Mouse (Mus musculus) thymus, adult 2 months (tissue): ENCODE measurements around the gene Gm12169.

ENCODE experiments used
- CTCF ChIP-seq: fragments of 200-500 bp; IDR thresholded peaks from 2 replicates; pipeline ENCODE4 v1.5.1; 2012; ENCODE audit warnings: mild to moderate bottlenecking, control low read depth, low read length, moderate library complexity, borderline replicate concordance; ENCODE audit not compliant: control insufficient read depth, poor library complexity, insufficient read depth; ENCODE audit errors: extremely low read depth
- POLR2A ChIP-seq: fragments of 200-500 bp; IDR thresholded peaks from 2 replicates; pipeline ENCODE4 v1.6.1; 2012; ENCODE audit warnings: mild to moderate bottlenecking, low read length, control low read depth, moderate library complexity; ENCODE audit not compliant: control insufficient read depth, poor library complexity, insufficient read depth; ENCODE audit errors: extremely low read depth

DNA sequence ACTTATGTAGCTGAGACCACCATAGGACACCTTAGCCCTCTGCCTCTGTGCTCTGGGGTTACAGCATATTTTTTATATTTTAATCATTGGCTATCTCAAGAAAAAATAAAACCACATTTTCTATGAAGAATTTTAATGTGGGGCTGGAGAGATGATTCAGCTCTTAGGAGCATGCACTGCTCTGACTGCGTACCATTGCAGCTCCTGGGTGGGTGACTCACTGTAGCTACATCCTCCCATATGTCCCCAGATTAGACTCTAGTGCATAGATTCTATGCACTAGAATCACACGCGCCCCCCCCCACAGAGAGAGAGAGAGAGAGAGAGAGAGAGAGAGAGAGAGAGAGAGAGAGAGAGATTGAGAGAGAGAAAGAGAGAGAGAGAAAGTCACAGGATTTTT lies 28.7 kb downstream of the Gm12169 start:
- no peak for TF ChIP-seq CTCF
- TF ChIP-seq POLR2A = no peak
